Mouse (Mus musculus): ENCODE measurements around the gene Gtf3c2. TPM values are rescaled to one million over a fixed set of nuclear protein-coding genes. Genes with fewer than 3 reads are reported as not detected.

Gtf3c2 gene
- polyA plus RNA-seq, 1 experiment, result 36.9 TPM

- H3K4me3 ChIP-seq (ENCODE audit: insufficient read depth, poor library complexity, severe bottlenecking), result peak overlapping the region; percentile 14
- H3K79me2 ChIP-seq (ENCODE audit: control insufficient read depth, insufficient read depth), result peaks cover 19% of the 10 kb centered on the region
- TF ChIP-seq MYOG (IDR thresholded peaks at IDR 0.05; ENCODE audit: control insufficient read depth, extremely low read depth, insufficient read length) (no peak), CTCF (IDR thresholded peaks at IDR 0.05; ENCODE audit: control insufficient read depth, insufficient read depth, insufficient read length) (no peak), FOSL1 (IDR thresholded peaks at IDR 0.05; ENCODE audit: insufficient read depth, low read length, poor library complexity, severe bottlenecking) (no peak), USF1 (IDR thresholded peaks at IDR 0.05; ENCODE audit: low read depth) (no peak), MAX (IDR thresholded peaks at IDR 0.05) (no peak), MYOD1 (IDR thresholded peaks at IDR 0.05; ENCODE audit: control insufficient read depth, insufficient read length, low read depth) (no peak), CEBPB (IDR thresholded peaks at IDR 0.05; ENCODE audit: low read depth) (no peak)
- no peaks in the 10 kb centered on the region for H3K27me3 ChIP-seq (ENCODE audit: control insufficient read depth, insufficient read depth, insufficient read length)
- peaks cover 82% of the 10 kb centered on the region for H3K36me3 ChIP-seq (ENCODE audit: control insufficient read depth, insufficient read depth)
- H3ac ChIP-seq (ENCODE audit: control insufficient read depth, insufficient read length, low read depth), result no peak overlapping the region
- H3K79me3 ChIP-seq (ENCODE audit: low read depth), result peaks cover 9% of the 10 kb centered on the region
Observed at GRCm38 (mm10) chr5:31200327-31200768, 20.4 kb upstream of the Gtf3c2 start.

GRCm38 (mm10) chr5:31199893-31200292 lies 19.9 kb upstream of the Gtf3c2 start:
- Histone ChIP-seq H3K36me3 (ENCODE audit: control insufficient read depth, insufficient read depth) (peaks cover 82% of the 10 kb centered on the region), H3K27me3 (ENCODE audit: control insufficient read depth, insufficient read depth, insufficient read length) (no peaks in the 10 kb centered on the region), H3K4me3 (ENCODE audit: insufficient read depth, poor library complexity, severe bottlenecking) (no peak overlapping the region), H3K79me2 (ENCODE audit: control insufficient read depth, insufficient read depth) (peaks cover 23% of the 10 kb centered on the region), H3ac (ENCODE audit: control insufficient read depth, insufficient read length, low read depth) (no peak overlapping the region), H3K79me3 (ENCODE audit: low read depth) (peaks cover 10% of the 10 kb centered on the region)
- TF ChIP-seq CTCF (IDR thresholded peaks at IDR 0.05; ENCODE audit: control insufficient read depth, insufficient read depth, insufficient read length) (no peak), USF1 (IDR thresholded peaks at IDR 0.05; ENCODE audit: low read depth) (no peak), FOSL1 (IDR thresholded peaks at IDR 0.05; ENCODE audit: insufficient read depth, low read length, poor library complexity, severe bottlenecking) (no peak), CEBPB (IDR thresholded peaks at IDR 0.05; ENCODE audit: low read depth) (no peak), MAX (IDR thresholded peaks at IDR 0.05) (no peak), MYOG (IDR thresholded peaks at IDR 0.05; ENCODE audit: control insufficient read depth, extremely low read depth, insufficient read length) (no peak), MYOD1 (IDR thresholded peaks at IDR 0.05; ENCODE audit: control insufficient read depth, insufficient read length, low read depth) (no peak)

GRCm38 (mm10) chr5:31199321-31199892 lies 19.5 kb upstream of the Gtf3c2 start:
- H3K4me3 ChIP-seq (ENCODE audit: insufficient read depth, poor library complexity, severe bottlenecking), result no peak overlapping the region
- no peak for TF ChIP-seq CTCF (IDR thresholded peaks at IDR 0.05; ENCODE audit: control insufficient read depth, insufficient read depth, insufficient read length)
- TF ChIP-seq FOSL1 (IDR thresholded peaks at IDR 0.05; ENCODE audit: insufficient read depth, low read length, poor library complexity, severe bottlenecking), result no peak
- no peak for TF ChIP-seq MYOD1 (IDR thresholded peaks at IDR 0.05; ENCODE audit: control insufficient read depth, insufficient read length, low read depth)
- no peaks in the 10 kb centered on the region for H3K27me3 ChIP-seq (ENCODE audit: control insufficient read depth, insufficient read depth, insufficient read length)

GRCm38 (mm10) chr5:31198616-31199320 lies 18.8 kb upstream of the Gtf3c2 start:
- Histone ChIP-seq H3ac (ENCODE audit: control insufficient read depth, insufficient read length, low read depth) (no peak overlapping the region), H3K79me2 (ENCODE audit: control insufficient read depth, insufficient read depth) (peaks cover 34% of the 10 kb centered on the region), H3K4me3 (ENCODE audit: insufficient read depth, poor library complexity, severe bottlenecking) (no peak overlapping the region), H3K36me3 (ENCODE audit: control insufficient read depth, insufficient read depth) (peaks cover 80% of the 10 kb centered on the region), H3K79me3 (ENCODE audit: low read depth) (peaks cover 19% of the 10 kb centered on the region), H3K27me3 (ENCODE audit: control insufficient read depth, insufficient read depth, insufficient read length) (no peaks in the 10 kb centered on the region)
- TF ChIP-seq CEBPB (IDR thresholded peaks at IDR 0.05; ENCODE audit: low read depth) (no peak), MYOD1 (IDR thresholded peaks at IDR 0.05; ENCODE audit: control insufficient read depth, insufficient read length, low read depth) (no peak), USF1 (IDR thresholded peaks at IDR 0.05; ENCODE audit: low read depth) (no peak), FOSL1 (IDR thresholded peaks at IDR 0.05; ENCODE audit: insufficient read depth, low read length, poor library complexity, severe bottlenecking) (no peak), CTCF (IDR thresholded peaks at IDR 0.05; ENCODE audit: control insufficient read depth, insufficient read depth, insufficient read length) (no peak), MAX (IDR thresholded peaks at IDR 0.05) (no peak), MYOG (IDR thresholded peaks at IDR 0.05; ENCODE audit: control insufficient read depth, extremely low read depth, insufficient read length) (no peak)

More at GRCm38 (mm10) chr5:31199321-31199892, 19.5 kb upstream of the Gtf3c2 start:
- H3ac ChIP-seq (ENCODE audit: control insufficient read depth, insufficient read length, low read depth), result no peak overlapping the region
- H3K79me2 ChIP-seq (ENCODE audit: control insufficient read depth, insufficient read depth), result peaks cover 28% of the 10 kb centered on the region
- H3K36me3 ChIP-seq (ENCODE audit: control insufficient read depth, insufficient read depth), result peaks cover 82% of the 10 kb centered on the region
- H3K79me3 ChIP-seq (ENCODE audit: low read depth), result peaks cover 15% of the 10 kb centered on the region

- Histone ChIP-seq H3K27me3 (ENCODE audit: control insufficient read depth, insufficient read depth, insufficient read length) (no peaks in the 10 kb centered on the region), H3K4me3 (ENCODE audit: insufficient read depth, poor library complexity, severe bottlenecking) (no peak overlapping the region), H3K79me3 (ENCODE audit: low read depth) (peaks cover 21% of the 10 kb centered on the region), H3K36me3 (ENCODE audit: control insufficient read depth, insufficient read depth) (peaks cover 78% of the 10 kb centered on the region), H3K79me2 (ENCODE audit: control insufficient read depth, insufficient read depth) (peaks cover 40% of the 10 kb centered on the region), H3ac (ENCODE audit: control insufficient read depth, insufficient read length, low read depth) (no peak overlapping the region)
- TF ChIP-seq CEBPB (IDR thresholded peaks at IDR 0.05; ENCODE audit: low read depth) (no peak), MYOG (IDR thresholded peaks at IDR 0.05; ENCODE audit: control insufficient read depth, extremely low read depth, insufficient read length) (no peak), FOSL1 (IDR thresholded peaks at IDR 0.05; ENCODE audit: insufficient read depth, low read length, poor library complexity, severe bottlenecking) (no peak), MYOD1 (IDR thresholded peaks at IDR 0.05; ENCODE audit: control insufficient read depth, insufficient read length, low read depth) (no peak), CTCF (IDR thresholded peaks at IDR 0.05; ENCODE audit: control insufficient read depth, insufficient read depth, insufficient read length) (no peak), MAX (IDR thresholded peaks at IDR 0.05) (no peak), USF1 (IDR thresholded peaks at IDR 0.05; ENCODE audit: low read depth) (no peak)
Observed at GRCm38 (mm10) chr5:31198170-31198569, 18.2 kb upstream of the Gtf3c2 start.
